16 mouse cellular contexts compared by ENCODE assay signal in genomic region chr5:111522586-111522985, GRCm38 (mm10).
DNase-seq lines count a peak whose midpoint lies in the region; ATAC-seq lines count a peak whose summit lies in the region.
"Had no signal": no experiment of that assay in that cellular context is flagged by ENCODE, and none has a peak within 500 bp of the region (broad histone marks: within the 10 kb centered on the region; RNA-seq: fewer than 3 reads in every experiment).

No protein-coding gene starts in this region.

- H3K9me3 ChIP-seq in forebrain, embryonic 10.5 days = no peaks in the 10 kb centered on the region
- H3K9me3 ChIP-seq in forebrain, embryonic 13.5 days (replicated peaks) = no peaks in the 10 kb centered on the region
- no peaks in the 10 kb centered on the region for H3K9me3 ChIP-seq in limb, embryonic 11.5 days (ENCODE audit: control insufficient read depth, low read length)
- no peaks in the 10 kb centered on the region for H3K9me3 ChIP-seq in limb, embryonic 10.5 days (replicated peaks)
- H3K9me3 ChIP-seq: intestine, embryonic 15.5 days had no signal

- WGBS in forebrain, embryonic 10.5 days = 62% methylated on average over 7 of the region's 7 CpGs
- WGBS in forebrain, embryonic 13.5 days = 72% methylated on average over 7 of the region's 7 CpGs
- WGBS in limb, embryonic 11.5 days = 47% methylated on average over 7 of the region's 7 CpGs
- WGBS in limb, embryonic 10.5 days = 49% methylated on average over 7 of the region's 7 CpGs

- DNase-seq in forebrain, embryonic 10.5 days (ENCODE audit: extremely low spot score, low spot score) = no peak
- no peak for DNase-seq in limb, embryonic 11.5 days (ENCODE audit: low spot score)
- DNase-seq in limb, embryonic 10.5 days (ENCODE audit: low spot score) = no peak
- DNase-seq in gastrocnemius, adult 8-10 months (ENCODE audit: low spot score in 2 of 2) = peak; percentile 82 to 85
- DNase-seq in retina, embryonic 14.5 days (ENCODE audit: low spot score) = peak; percentile 32
- no peak for DNase-seq in left cerebral cortex, adult 8-10 months (ENCODE audit: low spot score in 2 of 2)
- no peak for DNase-seq in urinary bladder, postnatal 25 days (ENCODE audit: low spot score)
- DNase-seq: adrenal gland, adult 2 months; cerebellum, postnatal 14 days; forebrain, postnatal 0 days; lung, postnatal 10 days had no signal

- H3K4me2 ChIP-seq in forebrain, embryonic 13.5 days = no peak overlapping the region
- H3K4me2 ChIP-seq in limb, embryonic 11.5 days (ENCODE audit: low read depth, severe bottlenecking) = no peak overlapping the region
- H3K4me2 ChIP-seq: intestine, embryonic 15.5 days; midbrain, embryonic 11.5 days had no signal

- H3K36me3 ChIP-seq in forebrain, embryonic 10.5 days (replicated peaks) = no peaks in the 10 kb centered on the region
- no peaks in the 10 kb centered on the region for H3K36me3 ChIP-seq in forebrain, embryonic 13.5 days (ENCODE audit: poor library complexity, severe bottlenecking)
- H3K36me3 ChIP-seq in limb, embryonic 11.5 days (ENCODE audit: control insufficient read depth, insufficient read depth, low read length) = no peaks in the 10 kb centered on the region
- no peaks in the 10 kb centered on the region for H3K36me3 ChIP-seq in limb, embryonic 10.5 days
- H3K36me3 ChIP-seq: intestine, embryonic 15.5 days had no signal

- no peak overlapping the region for H3K9ac ChIP-seq in forebrain, embryonic 13.5 days
- no peak overlapping the region for H3K9ac ChIP-seq in limb, embryonic 11.5 days (ENCODE audit: low read length)
- H3K9ac ChIP-seq: forebrain, postnatal 0 days; intestine, embryonic 15.5 days had no signal

- ATAC-seq in forebrain, embryonic 13.5 days = no peak
- peak; percentile 74 for ATAC-seq in limb, embryonic 11.5 days (ENCODE audit: insufficient number of reproducible peaks, low FRiP score, low TSS enrichment, low read depth)
- ATAC-seq: forebrain, postnatal 0 days; intestine, embryonic 15.5 days had no signal

- H3K27ac ChIP-seq in forebrain, embryonic 10.5 days = peak overlapping the region; percentile 72; the same call in 1 of the 2 replicates
- no peak overlapping the region for H3K27ac ChIP-seq in forebrain, embryonic 13.5 days
- H3K27ac ChIP-seq in limb, embryonic 11.5 days (replicated peaks; ENCODE audit: low read depth, low read length) = no peak overlapping the region
- no peak overlapping the region for H3K27ac ChIP-seq in limb, embryonic 10.5 days
- H3K27ac ChIP-seq: intestine, embryonic 15.5 days; stomach, postnatal 0 days had no signal

- peaks cover 44% of the 10 kb centered on the region for H3K4me1 ChIP-seq in forebrain, embryonic 10.5 days
- peaks cover 28% of the 10 kb centered on the region for H3K4me1 ChIP-seq in forebrain, embryonic 13.5 days
- no peaks in the 10 kb centered on the region for H3K4me1 ChIP-seq in limb, embryonic 11.5 days (ENCODE audit: control insufficient read depth, insufficient read depth, low read length)
- H3K4me1 ChIP-seq in limb, embryonic 10.5 days = peaks cover 36% of the 10 kb centered on the region

- H3K27me3 ChIP-seq in forebrain, embryonic 10.5 days (ENCODE audit: poor library complexity, severe bottlenecking) = peaks cover 16% of the 10 kb centered on the region
- no peaks in the 10 kb centered on the region for H3K27me3 ChIP-seq in forebrain, embryonic 13.5 days
- H3K27me3 ChIP-seq in limb, embryonic 11.5 days (ENCODE audit: control insufficient read depth, insufficient read depth, low read length) = no peaks in the 10 kb centered on the region
- peaks cover 36% of the 10 kb centered on the region for H3K27me3 ChIP-seq in limb, embryonic 10.5 days (ENCODE audit: low read depth, poor library complexity, severe bottlenecking)
- H3K27me3 ChIP-seq: intestine, embryonic 15.5 days had no signal

- no peak overlapping the region for H3K4me3 ChIP-seq in forebrain, embryonic 10.5 days
- H3K4me3 ChIP-seq in forebrain, embryonic 13.5 days = no peak overlapping the region
- H3K4me3 ChIP-seq in limb, embryonic 11.5 days (ENCODE audit: low read depth, low read length) = no peak overlapping the region
- H3K4me3 ChIP-seq in limb, embryonic 10.5 days = no peak overlapping the region
- H3K4me3 ChIP-seq: intestine, embryonic 15.5 days; myocyte had no signal

Comparison
In these comparisons a context has a peak if more than half of its experiments do, and no peak if none do; other contexts are left out.
1. DNase-seq: peak in gastrocnemius, adult 8-10 months (2 of 2) and retina, embryonic 14.5 days (single experiment); none in forebrain, embryonic 10.5 days (single experiment), limb, embryonic 11.5 days (single experiment), limb, embryonic 10.5 days (single experiment), left cerebral cortex, adult 8-10 months (0 of 2) and urinary bladder, postnatal 25 days (single experiment).